Mouse (Mus musculus) layer of hippocampus, adult 2 months (tissue): ENCODE measurements at regions not wholly inside any gene's neighbourhood (a gene's known extent, or its start where the extent isn't known, plus 50 kb on each side); places are given as distances from the start of the nearest gene placed in this dataset.

Experiments used
- DNase-seq, 2 experiments: peaks; one replicate each; pipeline ENCODE4 v3.0.0; 2022; ENCODE audit warnings: low spot score in 2 of 2
- H3K27ac ChIP-seq: fragments of 200-600 bp; 2 replicates; pipeline ENCODE4 v1.8.1; 2022
- H3K4me3 ChIP-seq: fragments of 200-600 bp; 2 replicates; pipeline ENCODE4 v1.8.1; 2022; ENCODE audit warnings: mild to moderate bottlenecking
- CTCF ChIP-seq: fragments of 200-600 bp; conservative IDR thresholded peaks from 2 replicates; pipeline ENCODE4 v1.8.1; 2022; ENCODE audit warnings: antibody characterized with exemption, mild to moderate bottlenecking, moderate library complexity

DNA sequence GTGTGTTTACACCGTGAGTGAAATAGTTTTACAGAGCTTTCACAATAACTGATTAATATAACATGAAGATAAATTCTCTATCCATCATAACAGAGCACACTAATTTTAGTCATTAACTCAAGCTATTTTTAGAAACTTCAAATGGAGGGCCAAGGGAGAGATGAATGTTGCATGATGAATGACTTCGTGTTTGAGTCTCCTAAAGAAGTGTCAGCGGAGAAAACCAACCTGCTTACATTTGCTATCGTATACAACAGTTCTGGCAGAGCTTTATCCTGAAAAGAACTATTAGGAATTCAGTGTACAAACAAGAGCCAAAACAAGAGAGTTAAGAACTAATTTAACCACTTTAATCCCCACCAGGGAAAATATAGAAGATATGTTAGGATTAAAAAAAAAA, 526.9 kb downstream of the Zpld1 start:
- H3K27ac ChIP-seq, result no peak overlapping the region
- TF ChIP-seq CTCF, result no peak
- no peak for DNase-seq
- no peak overlapping the region for H3K4me3 ChIP-seq

GRCm38 (mm10) chr16:54744188-54744587, 553.6 kb downstream of the Zpld1 start:
- no peak for TF ChIP-seq CTCF
- Histone ChIP-seq H3K27ac (no peak overlapping the region), H3K4me3 (no peak overlapping the region)
- no peak for DNase-seq

DNA sequence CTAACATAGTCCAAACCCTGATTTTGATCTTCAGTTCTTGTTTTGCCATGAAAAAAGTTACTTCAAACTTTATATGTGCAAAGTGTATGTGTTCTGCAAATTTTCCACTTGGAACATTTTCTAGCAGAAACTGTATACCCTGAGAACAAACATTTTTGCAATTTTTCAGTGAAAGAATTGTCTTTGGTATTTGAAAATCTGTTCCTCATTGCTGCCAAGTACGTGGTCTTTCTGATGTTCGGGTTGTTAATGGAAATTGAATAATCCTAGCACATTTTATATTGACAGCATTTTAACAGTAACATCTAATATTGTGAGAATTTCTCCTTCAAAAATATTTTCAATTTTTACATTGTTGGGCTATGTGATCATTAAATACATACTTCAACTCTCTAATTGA, 564.3 kb downstream of the Zpld1 start:
- no peak overlapping the region for H3K4me3 ChIP-seq
- DNase-seq, result peak in 1 of 2 experiments; percentile 47
- TF ChIP-seq CTCF, result no peak
- peak overlapping the region; percentile 86 for H3K27ac ChIP-seq

GRCm38 (mm10) chr16:54707880-54708279, 589.9 kb downstream of the Zpld1 start:
- TF ChIP-seq CTCF, result no peak
- H3K27ac ChIP-seq, result no peak overlapping the region
- DNase-seq, result no peak
- no peak overlapping the region for H3K4me3 ChIP-seq

DNA sequence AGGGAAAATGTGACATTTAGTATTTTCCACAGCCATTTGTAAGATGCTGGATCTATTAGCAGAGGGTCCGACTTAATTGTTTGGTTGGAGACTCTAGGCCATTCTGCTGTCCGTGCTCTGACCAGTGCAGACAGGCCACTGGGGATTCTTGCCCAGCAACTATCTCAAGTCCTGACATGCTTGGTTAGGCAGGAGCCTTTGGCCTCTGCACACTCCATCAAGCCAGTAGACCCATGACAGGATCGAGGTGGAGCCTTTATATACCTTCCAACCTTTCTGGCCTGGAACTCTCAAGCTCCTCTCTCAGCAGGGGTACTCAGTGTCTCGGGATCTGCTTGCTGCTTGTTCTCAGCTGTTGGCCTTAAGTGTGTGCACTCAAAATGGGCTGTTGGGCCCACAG, 615.0 kb downstream of the Zpld1 start:
- no peak for DNase-seq
- no peak overlapping the region for H3K27ac ChIP-seq
- TF ChIP-seq CTCF, result no peak

DNA sequence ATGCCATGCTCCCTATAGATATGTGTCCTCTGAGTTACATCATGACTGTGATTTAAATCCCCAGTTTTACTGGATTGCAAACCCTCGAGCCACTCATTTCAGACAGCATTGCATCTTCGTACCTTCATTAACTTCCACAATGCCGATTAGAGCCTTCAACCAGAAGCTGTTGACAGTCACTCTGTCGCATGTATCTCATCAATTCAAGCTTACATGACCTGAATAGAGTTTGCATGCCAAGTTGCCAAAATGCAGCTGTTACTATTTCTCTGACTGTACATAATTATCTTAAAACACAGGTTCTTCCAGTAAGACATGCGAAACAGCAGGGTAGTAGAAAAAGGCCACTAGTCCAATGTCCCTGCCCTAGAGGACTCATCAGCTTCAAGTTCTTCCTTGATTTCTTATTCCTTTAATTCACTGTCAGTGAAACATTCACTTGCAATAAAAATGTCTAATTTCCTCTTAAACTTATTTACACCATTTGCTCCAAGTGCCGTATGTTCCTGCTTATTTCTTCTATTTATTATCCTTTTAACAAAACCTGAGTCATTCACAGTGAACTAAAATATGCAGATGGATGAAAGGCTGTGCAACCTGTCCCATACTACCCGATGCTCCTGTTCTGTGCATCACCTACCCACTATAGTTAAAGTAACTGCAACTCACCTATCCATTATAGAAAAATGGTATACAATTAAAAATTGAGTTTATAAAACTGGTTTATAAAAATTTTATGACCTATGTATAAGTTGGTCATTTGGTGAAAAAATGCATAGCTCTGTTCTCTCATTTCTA, 648.9 kb downstream of the Zpld1 start:
- TF ChIP-seq CTCF, result no peak
- DNase-seq, result peak in 1 of 2 experiments; percentile 2
- H3K4me3 ChIP-seq, result no peak overlapping the region
- peak overlapping the region; percentile 43; the same call in 1 of the 2 replicates for H3K27ac ChIP-seq

More for the DNA sequence above, 615.0 kb downstream of the Zpld1 start:
- H3K4me3 ChIP-seq, result no peak overlapping the region

DNA sequence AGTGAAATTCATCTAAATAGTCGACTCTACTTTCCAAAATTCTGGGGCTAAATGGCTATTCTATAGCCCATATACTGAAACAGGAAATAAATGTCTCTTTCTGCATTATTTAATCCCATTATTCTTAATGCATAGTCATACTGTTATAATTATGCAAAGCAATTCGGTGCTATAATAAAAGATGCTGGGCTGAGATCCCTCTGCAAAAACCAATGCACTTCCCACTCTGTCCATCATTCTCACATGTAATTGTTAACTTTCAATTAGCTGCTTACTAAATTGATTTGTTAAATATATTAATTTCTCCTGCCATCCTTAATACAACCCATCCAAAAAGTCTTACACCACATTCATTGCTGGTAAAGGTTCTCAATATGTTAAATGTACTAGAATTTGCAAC, 650.0 kb downstream of the Zpld1 start:
- TF ChIP-seq CTCF, result no peak
- no peak for DNase-seq

DNA sequence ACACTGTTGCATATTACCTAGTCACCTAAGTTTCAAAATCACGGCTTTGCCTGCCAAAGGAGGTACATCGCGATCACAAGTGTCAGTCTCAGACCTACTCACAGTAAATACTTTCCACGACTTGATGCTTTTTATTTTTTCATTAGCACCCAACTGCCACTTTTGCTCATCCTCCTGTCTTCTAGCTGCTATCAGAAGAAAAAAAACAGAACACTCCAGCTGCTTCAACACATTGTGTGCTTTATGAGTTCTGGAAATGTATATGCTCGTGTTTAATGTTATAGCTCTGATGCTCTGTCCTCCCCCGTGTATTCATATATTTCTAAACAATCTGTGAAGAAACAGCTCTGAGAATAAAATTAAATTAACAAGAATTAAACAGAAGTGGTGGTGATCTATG, 651.5 kb downstream of the Zpld1 start:
- TF ChIP-seq CTCF, result no peak
- DNase-seq, result no peak
- H3K4me3 ChIP-seq, result no peak overlapping the region
- H3K27ac ChIP-seq, result no peak overlapping the region

More for the DNA sequence above, 650.0 kb downstream of the Zpld1 start:
- H3K4me3 ChIP-seq, result no peak overlapping the region
- H3K27ac ChIP-seq, result no peak overlapping the region

GRCm38 (mm10) chr16:54629183-54629582, 668.6 kb downstream of the Zpld1 start:
- no peak for TF ChIP-seq CTCF
- DNase-seq, result no peak
- Histone ChIP-seq H3K27ac (no peak overlapping the region), H3K4me3 (no peak overlapping the region)

DNA sequence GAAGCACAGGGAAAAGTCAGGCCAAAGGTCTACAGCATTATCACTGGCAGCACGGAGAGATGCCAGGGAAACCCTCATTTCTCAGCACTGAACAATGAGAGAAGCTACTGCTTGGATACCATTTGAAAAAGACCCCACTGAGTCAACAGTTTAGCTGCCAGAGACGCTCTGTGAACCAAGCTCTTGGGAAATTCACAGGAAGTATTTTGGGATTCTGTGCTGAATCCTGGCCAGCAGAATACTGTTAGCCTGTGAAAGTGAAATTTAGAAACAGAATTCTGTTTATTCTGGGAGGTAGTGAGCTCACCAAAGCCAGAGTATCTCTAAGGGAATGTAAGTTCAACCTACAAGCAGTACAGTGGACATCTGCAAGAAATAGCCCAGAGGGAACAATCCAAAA, 705.1 kb downstream of the Zpld1 start:
- DNase-seq, result peak in 1 of 2 experiments; percentile 9
- no peak overlapping the region for H3K27ac ChIP-seq
- no peak overlapping the region for H3K4me3 ChIP-seq
- TF ChIP-seq CTCF, result no peak
